Mouse (Mus musculus): ENCODE measurements at regions not wholly inside any gene's neighbourhood (a gene's known extent, or its start where the extent isn't known, plus 50 kb on each side); places are given as distances from the start of the nearest gene placed in this dataset.
A peak's percentile ranks its signal among the peaks of the same experiment; 100 is the strongest.
"Not testable (repeated sequence)": the region's sequence is repeated elsewhere in the genome, so short reads cannot be mapped to it uniquely, and the experiment has no call there.

- no peak for DNase-seq (ENCODE audit: low spot score)
Observed at GRCm38 (mm10) chr3:15016621-15017020, 130.5 kb downstream of the Car2 start.

GRCm38 (mm10) chr3:15022773-15023172, 136.7 kb downstream of the Car2 start:
- no peak for DNase-seq (ENCODE audit: low spot score)

DNA sequence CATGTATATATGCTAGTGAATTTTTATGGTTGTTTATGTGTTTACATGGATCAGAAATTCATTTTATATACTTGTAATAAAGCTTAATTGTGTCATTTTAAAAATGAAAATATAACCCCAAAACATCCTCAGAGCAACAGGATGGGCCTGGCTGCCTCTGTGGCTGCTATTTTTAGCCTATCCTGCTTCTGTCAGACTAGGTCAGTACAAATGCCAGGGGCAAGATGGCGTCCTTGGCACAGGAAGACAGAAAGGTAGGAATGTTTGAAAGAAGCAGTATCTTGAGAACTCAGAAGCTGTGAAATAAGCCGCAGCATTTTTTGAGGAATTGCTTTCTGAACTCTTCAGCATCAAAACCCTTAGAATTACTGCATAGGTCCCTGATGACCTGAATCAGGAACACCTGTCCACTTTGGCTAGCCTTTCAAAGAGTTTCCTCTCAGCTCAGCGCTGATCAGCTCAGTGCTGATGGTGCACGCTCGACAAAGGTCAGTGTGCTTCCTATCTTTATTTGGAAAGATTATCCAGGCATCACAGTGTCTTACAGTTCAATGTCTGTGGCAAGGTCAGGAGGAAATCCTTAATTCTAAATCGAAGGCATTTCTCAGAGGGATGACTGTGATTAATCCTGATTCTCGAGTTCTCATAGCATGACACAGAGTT, 154.9 kb downstream of the Car2 start:
- DNase-seq (ENCODE audit: low spot score): no peak

GRCm38 (mm10) chr3:15053968-15054367, 167.9 kb downstream of the Car2 start:
- DNase-seq (ENCODE audit: low spot score): no peak

DNA sequence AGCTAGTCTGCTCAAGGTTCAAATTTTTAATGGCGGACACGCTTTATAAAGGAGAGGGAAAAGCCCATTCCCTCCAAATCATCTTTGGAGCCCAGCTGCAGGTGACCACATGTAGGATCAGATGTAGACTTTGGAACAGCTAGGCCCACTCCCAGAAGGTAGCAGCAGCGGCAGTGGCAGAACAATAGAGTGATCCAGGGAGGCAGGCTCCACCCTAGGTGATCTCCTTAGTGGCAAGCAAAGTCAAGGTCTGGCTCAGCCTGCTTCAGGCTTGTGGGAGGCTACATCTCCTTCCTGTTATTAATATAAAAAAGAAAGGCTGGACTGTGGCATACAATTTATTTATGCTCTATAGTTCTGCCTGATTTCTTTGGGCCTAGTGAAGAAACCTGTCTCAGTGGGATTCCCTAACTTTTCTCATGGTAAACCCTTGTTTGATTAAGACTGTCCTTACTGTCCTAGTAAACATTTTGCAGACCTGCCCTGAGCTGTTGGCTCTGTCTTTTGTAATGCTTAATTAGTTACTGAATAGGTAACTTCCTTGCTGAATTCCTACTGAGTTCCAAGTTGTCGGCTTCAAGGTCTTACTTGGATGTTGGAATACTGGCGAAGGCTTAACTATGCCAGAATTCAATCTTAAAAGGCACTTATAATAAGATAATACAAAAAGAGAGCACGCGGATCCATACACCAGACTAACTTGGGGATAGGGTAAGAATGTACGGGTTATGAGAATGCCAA, 169.6 kb downstream of the Car2 start:
- not testable (repeated sequence) for DNase-seq (ENCODE audit: low spot score)

GRCm38 (mm10) chr3:15056788-15057585, 170.9 kb downstream of the Car2 start:
- DNase-seq (ENCODE audit: low spot score): not testable (repeated sequence)

DNA sequence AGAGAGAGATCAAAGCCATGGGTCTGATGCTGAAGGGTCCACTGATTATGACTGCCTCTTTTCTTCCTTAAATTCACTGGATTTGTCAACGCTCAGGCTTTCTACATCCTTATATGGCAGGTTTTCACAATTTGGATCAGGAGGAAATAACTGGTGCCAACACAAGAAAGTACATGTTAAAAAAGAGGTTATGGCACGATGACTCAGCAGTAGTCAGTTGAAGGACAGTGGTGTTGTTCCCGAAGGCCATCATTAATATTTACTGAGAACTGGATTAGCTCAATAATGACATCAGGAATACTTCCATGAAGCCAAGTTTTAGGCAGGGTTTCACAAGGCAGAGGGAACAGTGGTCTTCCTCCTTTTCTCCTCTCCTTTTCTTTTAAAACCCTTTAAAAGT, 179.6 kb downstream of the Car2 start:
- DNase-seq (ENCODE audit: low spot score): no peak

GRCm38 (mm10) chr3:15068256-15068655, 182.2 kb downstream of the Car2 start:
- DNase-seq (ENCODE audit: low spot score): no peak

DNA sequence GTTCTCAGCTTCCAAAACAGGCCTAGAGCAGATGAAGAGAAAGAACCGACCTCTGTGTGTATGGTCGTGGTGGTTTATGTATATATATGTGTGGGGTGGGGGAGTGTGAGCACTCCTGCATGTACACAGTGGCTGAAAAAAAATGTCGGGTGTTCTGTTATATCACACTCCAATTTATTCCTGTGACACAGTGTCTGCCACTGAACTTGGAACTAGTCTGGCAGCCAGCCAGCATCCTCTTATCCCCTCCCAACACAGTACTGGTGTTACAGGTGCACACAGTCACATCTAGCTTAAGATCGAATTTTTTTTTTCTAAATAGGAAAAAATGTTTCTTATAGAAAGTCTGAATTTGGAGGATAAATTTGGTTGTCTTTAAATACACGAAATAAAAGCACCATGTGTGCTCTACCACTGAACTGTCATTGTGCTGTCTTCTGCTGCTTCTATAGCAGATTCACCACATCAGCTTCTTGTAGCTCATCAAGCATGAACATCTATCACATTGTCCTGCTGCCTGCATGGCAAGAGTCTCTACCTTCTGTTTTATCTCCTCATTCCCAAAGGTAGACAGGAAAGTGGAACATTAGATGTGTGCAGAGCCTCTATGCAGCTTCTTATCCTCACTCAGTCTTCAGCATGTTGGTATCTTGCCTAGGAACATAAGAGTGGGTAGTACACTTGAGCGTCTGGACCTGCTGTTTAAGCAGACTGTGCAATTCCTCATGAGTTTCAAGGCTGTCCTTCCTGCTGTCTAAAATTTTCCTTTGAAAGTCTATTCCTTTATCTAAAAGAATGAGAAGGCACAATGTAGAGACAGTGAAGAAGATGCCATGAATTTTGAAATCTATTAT, 185.2 kb downstream of the Car2 start:
- no peak for DNase-seq (ENCODE audit: low spot score)

- no peak for DNase-seq (ENCODE audit: low spot score)
Observed at GRCm38 (mm10) chr3:15073405-15073804, 187.3 kb downstream of the Car2 start.

DNA sequence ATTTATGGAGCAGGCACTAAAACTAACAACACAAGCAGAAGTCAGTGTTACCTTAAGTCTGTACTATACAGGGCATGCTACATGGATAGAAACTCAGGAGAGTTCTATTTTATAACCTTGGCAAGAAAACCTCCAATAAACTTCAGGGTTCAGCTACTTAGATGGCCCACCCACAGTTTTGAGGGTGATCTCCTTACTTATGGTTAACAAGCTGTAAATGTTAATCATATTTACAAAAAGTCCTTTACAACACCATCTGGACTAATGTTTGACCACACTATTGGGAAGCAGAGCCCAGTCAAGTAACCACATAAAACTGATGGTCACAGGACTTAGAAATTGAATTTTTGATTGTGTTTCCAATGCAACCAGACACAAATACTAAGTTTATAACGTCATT, 187.8 kb downstream of the Car2 start:
- no peak for DNase-seq (ENCODE audit: low spot score)

GRCm38 (mm10) chr3:15074949-15075348, 188.9 kb downstream of the Car2 start:
- no peak for DNase-seq (ENCODE audit: low spot score)

- DNase-seq (ENCODE audit: low spot score): no peak
Observed at GRCm38 (mm10) chr3:15090124-15090523, 204.1 kb downstream of the Car2 start.

DNA sequence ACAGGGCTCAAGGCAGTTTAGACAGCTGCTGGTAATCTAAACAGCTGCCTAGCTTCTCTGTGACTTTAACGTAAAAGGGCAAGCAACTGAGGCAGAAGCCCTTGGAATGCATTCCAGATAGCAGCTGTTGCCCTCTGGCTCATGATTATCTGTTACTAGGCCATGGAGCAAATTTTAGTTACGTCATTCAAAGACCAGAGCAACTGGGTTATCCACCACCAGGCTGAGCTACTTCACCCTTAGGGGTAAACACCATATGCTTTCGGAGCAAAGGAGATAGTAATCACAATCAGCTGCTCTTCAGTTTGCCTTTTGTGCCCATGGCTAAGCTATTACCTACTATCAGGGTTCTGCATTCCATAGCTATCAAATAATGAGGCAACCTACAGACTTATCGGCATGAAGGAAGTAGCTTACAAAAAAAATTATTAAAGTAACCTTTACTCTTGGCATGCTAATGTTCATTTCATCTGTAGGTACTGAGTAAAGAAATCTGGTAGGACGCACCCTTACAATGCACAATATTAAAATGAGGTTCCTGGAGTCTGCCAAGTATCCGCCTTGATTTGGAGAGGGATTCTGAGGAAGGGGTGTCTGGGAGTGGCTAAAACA, 212.2 kb downstream of the Car2 start:
- DNase-seq (ENCODE audit: low spot score): peak; percentile 4

- no peak for DNase-seq (ENCODE audit: low spot score)
Observed at GRCm38 (mm10) chr3:15098981-15099380, 212.9 kb downstream of the Car2 start.

DNA sequence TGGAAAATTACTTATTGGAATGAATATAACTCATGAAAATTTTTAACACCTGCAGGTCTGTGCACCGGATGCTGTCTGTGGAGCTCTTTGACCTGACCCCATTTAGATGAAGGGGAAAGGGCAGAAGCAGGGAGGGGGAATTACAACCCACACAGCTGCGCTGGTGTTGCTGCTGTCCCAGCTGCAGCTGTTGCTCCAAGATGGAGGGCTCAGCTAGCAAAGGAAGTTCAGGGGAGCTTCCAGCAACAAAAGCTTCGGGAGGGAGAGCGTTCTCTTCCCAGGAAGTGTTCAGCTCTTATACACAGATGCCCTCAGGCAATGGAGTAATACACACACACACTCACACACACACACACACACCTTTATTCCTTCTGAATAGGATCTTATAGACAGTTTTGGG, 219.6 kb downstream of the Car2 start:
- DNase-seq (ENCODE audit: low spot score): peak; percentile 42

- no peak for DNase-seq (ENCODE audit: low spot score)
Observed at GRCm38 (mm10) chr3:15106281-15106680, 220.2 kb downstream of the Car2 start.

GRCm38 (mm10) chr3:15107301-15107700, 221.2 kb downstream of the Car2 start:
- no peak for DNase-seq (ENCODE audit: low spot score)

- DNase-seq (ENCODE audit: low spot score): no peak
Observed at GRCm38 (mm10) chr3:15108239-15108934, 222.3 kb downstream of the Car2 start.

DNA sequence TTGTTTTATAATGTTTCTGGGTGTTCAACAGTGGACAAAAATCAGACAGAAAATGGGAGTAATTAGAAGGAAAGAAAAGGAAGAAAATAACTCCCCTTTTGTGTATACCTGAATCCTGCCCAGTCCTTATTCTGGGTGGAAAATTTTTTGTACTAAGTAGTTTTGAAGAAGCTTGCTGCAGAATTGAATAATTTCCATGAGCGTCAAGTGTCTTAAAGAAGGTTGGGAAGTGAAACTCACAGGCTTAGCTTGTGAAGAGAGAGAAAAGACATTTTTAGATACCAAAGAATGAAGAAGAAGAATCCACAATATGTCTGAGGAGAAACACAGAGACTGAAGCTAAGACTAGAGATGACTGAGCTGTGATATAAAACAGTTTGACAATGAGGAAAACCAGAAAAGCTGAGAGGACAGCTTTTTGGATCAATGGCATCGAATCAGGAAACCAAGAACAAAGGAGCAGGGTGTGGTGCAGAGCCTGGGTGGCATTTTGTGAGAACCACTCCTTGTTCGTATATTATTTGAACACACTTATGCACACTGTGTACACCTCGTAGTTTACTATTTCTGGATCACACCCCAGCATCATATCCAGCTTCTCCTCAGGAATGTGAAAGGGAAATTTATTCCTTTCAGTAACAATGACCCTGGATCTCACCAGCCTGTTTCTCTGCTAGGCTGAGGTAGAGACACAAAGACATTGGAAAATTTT, 221.9 kb downstream of the Gm9733 start:
- no peak for DNase-seq (ENCODE audit: low spot score)
